Mouse (Mus musculus): Measurements from ENCODE around the gene Deaf1. TPM values are rescaled to one million over a fixed set of nuclear protein-coding genes. Genes with fewer than 3 reads are reported as not detected.
A peak's percentile ranks its signal among the peaks of the same experiment; 100 is the strongest.

Deaf1 gene
- polyA plus RNA-seq, 1 experiment from 2014 or later, result 34.3 TPM

GRCm38 (mm10) chr7:141361510-141361909 is 34.0 kb upstream of the Deaf1 start:
- H3K9ac ChIP-seq, result 0 out of 2 replicates have a peak overlapping the region, but pooled peaks have one; percentile 29
- H3K27ac ChIP-seq (ENCODE audit: poor library complexity, severe bottlenecking), result no peak overlapping the region

GRCm38 (mm10) chr7:141356971-141357370 is 29.5 kb upstream of the Deaf1 start:
- H3K36me3 ChIP-seq, result no peaks in the 10 kb centered on the region
- no peak overlapping the region for H3K27ac ChIP-seq (ENCODE audit: poor library complexity, severe bottlenecking)
- peaks cover 50% of the 10 kb centered on the region for H3K27me3 ChIP-seq (replicated peaks)
- no peak for ATAC-seq (ENCODE audit: insufficient number of reproducible peaks, low FRiP score)
- H3K9me3 ChIP-seq (replicated peaks), result no peaks in the 10 kb centered on the region
- H3K4me3 ChIP-seq, result no peak overlapping the region
- peaks cover 3% of the 10 kb centered on the region; the same call in 1 of the 2 replicates for H3K4me1 ChIP-seq (replicated peaks)
- no peak overlapping the region for H3K9ac ChIP-seq
- WGBS, result 69% methylated on average over 14 of the region's 14 CpGs
- H3K4me2 ChIP-seq, result no peak overlapping the region

More at GRCm38 (mm10) chr7:141361510-141361909, 34.0 kb upstream of the Deaf1 start:
- no peaks in the 10 kb centered on the region for H3K36me3 ChIP-seq
- no peak for ATAC-seq (ENCODE audit: insufficient number of reproducible peaks, low FRiP score)
- H3K4me3 ChIP-seq, result no peak overlapping the region
- 18% methylated on average over 24 of the region's 24 CpGs for WGBS
- H3K4me1 ChIP-seq (replicated peaks), result peaks cover 3% of the 10 kb centered on the region; the same call in 1 of the 2 replicates
- no peak overlapping the region for H3K4me2 ChIP-seq
- H3K27me3 ChIP-seq (replicated peaks), result peaks cover 65% of the 10 kb centered on the region
- no peaks in the 10 kb centered on the region for H3K9me3 ChIP-seq (replicated peaks)

DNA sequence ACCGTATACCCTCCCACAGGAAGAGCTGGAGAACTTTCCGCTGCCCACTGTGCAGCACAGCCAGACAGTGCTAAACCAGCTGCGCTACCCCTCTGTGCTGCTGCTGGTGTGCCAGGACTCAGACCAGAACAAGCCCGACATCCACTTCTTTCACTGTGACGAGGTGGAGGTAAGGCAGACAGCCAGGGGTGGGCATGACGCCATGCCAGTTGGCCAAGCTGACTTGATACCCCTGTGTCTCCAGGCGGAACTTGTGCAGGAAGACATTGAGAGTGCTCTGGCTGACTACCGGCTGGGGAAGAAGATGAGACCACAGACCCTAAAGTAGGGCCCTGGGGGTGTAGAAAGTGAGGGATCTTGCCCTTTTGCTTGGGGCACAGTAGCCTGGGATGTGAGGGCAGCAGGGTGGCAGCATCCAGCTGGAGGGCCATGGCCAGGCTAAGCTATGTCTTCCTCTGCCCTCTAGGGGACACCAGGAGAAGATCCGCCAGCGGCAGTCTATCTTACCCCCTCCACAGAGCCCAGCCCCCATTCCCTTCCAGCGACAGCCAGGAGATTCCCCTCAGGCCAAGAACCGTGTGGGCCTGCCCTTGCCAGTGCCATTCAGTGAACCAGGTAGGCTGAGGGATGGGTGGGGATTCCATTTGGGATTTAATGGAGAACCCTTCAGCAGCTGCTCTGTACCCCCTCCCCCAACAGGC is 28.3 kb upstream of the Deaf1 start:
- WGBS, result 53% methylated on average over 12 of the region's 12 CpGs
- Histone ChIP-seq H3K4me2 (no peak overlapping the region), H3K27me3 (replicated peaks) (peaks cover 38% of the 10 kb centered on the region), H3K4me3 (no peak overlapping the region), H3K9me3 (replicated peaks) (no peaks in the 10 kb centered on the region), H3K9ac (no peak overlapping the region), H3K27ac (ENCODE audit: poor library complexity, severe bottlenecking) (no peak overlapping the region), H3K36me3 (no peaks in the 10 kb centered on the region), H3K4me1 (replicated peaks) (no peaks in the 10 kb centered on the region)
- ATAC-seq (ENCODE audit: insufficient number of reproducible peaks, low FRiP score), result no peak

- no peaks in the 10 kb centered on the region for H3K4me1 ChIP-seq (replicated peaks)
- H3K4me2 ChIP-seq, result no peak overlapping the region
- no peaks in the 10 kb centered on the region for H3K36me3 ChIP-seq
- no peak for ATAC-seq (ENCODE audit: insufficient number of reproducible peaks, low FRiP score)
- H3K9ac ChIP-seq, result no peak overlapping the region
- no peak overlapping the region for H3K4me3 ChIP-seq
- no peak overlapping the region for H3K27ac ChIP-seq (ENCODE audit: poor library complexity, severe bottlenecking)
- no peaks in the 10 kb centered on the region for H3K9me3 ChIP-seq (replicated peaks)
- whole genome bisulfite sequencing, result 74% methylated on average over 8 of the region's 8 CpGs
- peaks cover 31% of the 10 kb centered on the region for H3K27me3 ChIP-seq (replicated peaks)
These were observed 27.6 kb upstream of the Deaf1 start for GRCm38 (mm10) chr7:141355051-141355450.

- no peaks in the 10 kb centered on the region for H3K9me3 ChIP-seq (replicated peaks)
- no peaks in the 10 kb centered on the region for H3K4me1 ChIP-seq (replicated peaks)
- no peaks in the 10 kb centered on the region for H3K36me3 ChIP-seq
- no peak overlapping the region for H3K9ac ChIP-seq
- no peak overlapping the region for H3K4me2 ChIP-seq
- H3K27me3 ChIP-seq (replicated peaks), result peaks cover 7% of the 10 kb centered on the region
- H3K4me3 ChIP-seq, result no peak overlapping the region
- WGBS, result 75% methylated on average over 6 of the region's 6 CpGs
- no peak for ATAC-seq (ENCODE audit: insufficient number of reproducible peaks, low FRiP score)
- no peak overlapping the region for H3K27ac ChIP-seq (ENCODE audit: poor library complexity, severe bottlenecking)
These were observed 23.6 kb upstream of the Deaf1 start for GRCm38 (mm10) chr7:141351061-141351460.

DNA sequence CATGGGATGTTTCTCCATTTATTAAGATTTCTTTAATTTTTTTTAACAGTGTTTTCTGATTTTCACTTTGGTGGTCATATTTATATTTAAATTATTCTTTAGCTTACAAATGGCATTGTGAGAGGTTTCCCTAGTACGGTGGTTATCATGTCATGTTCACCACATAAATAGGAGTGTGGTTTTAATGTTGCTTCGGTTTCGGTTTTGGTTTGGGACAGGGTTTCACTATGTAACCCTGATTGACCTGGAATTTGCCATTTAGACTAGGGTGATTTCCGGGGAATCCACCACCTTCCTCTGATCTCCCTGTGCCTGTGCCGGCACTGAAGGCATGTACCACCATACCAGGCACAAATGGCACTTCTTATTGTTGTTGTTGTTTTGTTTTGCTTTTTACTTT is 17.3 kb upstream of the Deaf1 start:
- H3K4me1 ChIP-seq (replicated peaks), result no peaks in the 10 kb centered on the region; the same call in 1 of the 2 replicates
- WGBS, result 83% methylated on average over 5 of the region's 5 CpGs
- H3K4me3 ChIP-seq, result no peak overlapping the region
- H3K27me3 ChIP-seq (replicated peaks), result peaks cover 21% of the 10 kb centered on the region
- no peak overlapping the region for H3K9ac ChIP-seq
- ATAC-seq (ENCODE audit: insufficient number of reproducible peaks, low FRiP score), result no peak
- H3K9me3 ChIP-seq (replicated peaks), result no peaks in the 10 kb centered on the region
- no peak overlapping the region for H3K27ac ChIP-seq (ENCODE audit: poor library complexity, severe bottlenecking)
- no peaks in the 10 kb centered on the region for H3K36me3 ChIP-seq
- no peak overlapping the region for H3K4me2 ChIP-seq

- H3K9me3 ChIP-seq (replicated peaks), result no peaks in the 10 kb centered on the region
- no peaks in the 10 kb centered on the region for H3K36me3 ChIP-seq
- H3K4me3 ChIP-seq, result no peak overlapping the region
- no peak overlapping the region for H3K9ac ChIP-seq
- peaks cover 26% of the 10 kb centered on the region for H3K27me3 ChIP-seq (replicated peaks)
- no peak overlapping the region for H3K4me2 ChIP-seq
- WGBS, result 65% methylated on average over 7 of the region's 7 CpGs
- H3K4me1 ChIP-seq (replicated peaks), result peaks cover 5% of the 10 kb centered on the region
- H3K27ac ChIP-seq (ENCODE audit: poor library complexity, severe bottlenecking), result no peak overlapping the region
- no peak for ATAC-seq (ENCODE audit: insufficient number of reproducible peaks, low FRiP score)
These were observed 16.2 kb upstream of the Deaf1 start for GRCm38 (mm10) chr7:141343696-141344095.

- no peak overlapping the region for H3K27ac ChIP-seq (ENCODE audit: poor library complexity, severe bottlenecking)
- 64% methylated on average over 2 of the region's 2 CpGs for WGBS
- peaks cover 8% of the 10 kb centered on the region for H3K4me1 ChIP-seq (replicated peaks)
- H3K36me3 ChIP-seq, result no peaks in the 10 kb centered on the region
- no peak overlapping the region for H3K4me3 ChIP-seq
- no peak overlapping the region for H3K9ac ChIP-seq
- H3K27me3 ChIP-seq (replicated peaks), result peaks cover 31% of the 10 kb centered on the region
- no peak overlapping the region for H3K4me2 ChIP-seq
- no peak for ATAC-seq (ENCODE audit: insufficient number of reproducible peaks, low FRiP score)
- no peaks in the 10 kb centered on the region for H3K9me3 ChIP-seq (replicated peaks)
These were observed 15.7 kb upstream of the Deaf1 start for GRCm38 (mm10) chr7:141343230-141343629.

DNA sequence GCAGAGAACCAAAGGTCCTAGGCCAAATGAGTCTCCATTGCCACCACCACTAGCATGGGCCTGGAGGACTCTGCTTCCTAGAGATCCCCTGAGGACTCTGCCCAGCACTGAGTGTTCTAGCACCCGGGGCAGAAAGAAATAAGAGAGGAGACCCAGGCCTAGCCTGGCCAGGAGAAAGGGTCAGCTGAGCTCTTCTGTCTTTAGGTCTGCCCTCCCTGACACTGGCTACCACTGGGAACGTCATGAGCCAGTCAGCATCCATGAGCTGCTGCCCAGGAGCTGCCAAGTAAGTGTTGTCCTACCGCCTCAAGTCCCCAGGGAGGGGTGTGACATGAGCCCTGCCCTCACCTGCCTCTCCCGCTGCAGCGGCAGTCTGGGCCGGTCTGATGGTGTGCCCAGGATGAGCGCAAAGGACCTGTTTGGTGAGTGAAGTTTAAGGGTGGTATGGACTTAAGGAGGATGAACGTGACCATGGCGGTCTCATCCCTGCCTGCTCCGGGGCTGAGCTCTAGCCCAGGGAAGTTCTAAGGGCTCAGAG is 14.3 kb upstream of the Deaf1 start:
- no peak for ATAC-seq (ENCODE audit: insufficient number of reproducible peaks, low FRiP score)
- Histone ChIP-seq H3K4me1 (replicated peaks) (peaks cover 8% of the 10 kb centered on the region), H3K9ac (no peak overlapping the region), H3K9me3 (replicated peaks) (no peaks in the 10 kb centered on the region), H3K4me2 (no peak overlapping the region), H3K36me3 (no peaks in the 10 kb centered on the region), H3K27me3 (replicated peaks) (peaks cover 36% of the 10 kb centered on the region), H3K4me3 (no peak overlapping the region), H3K27ac (ENCODE audit: poor library complexity, severe bottlenecking) (no peak overlapping the region)
- WGBS, result 72% methylated on average over 10 of the region's 10 CpGs

DNA sequence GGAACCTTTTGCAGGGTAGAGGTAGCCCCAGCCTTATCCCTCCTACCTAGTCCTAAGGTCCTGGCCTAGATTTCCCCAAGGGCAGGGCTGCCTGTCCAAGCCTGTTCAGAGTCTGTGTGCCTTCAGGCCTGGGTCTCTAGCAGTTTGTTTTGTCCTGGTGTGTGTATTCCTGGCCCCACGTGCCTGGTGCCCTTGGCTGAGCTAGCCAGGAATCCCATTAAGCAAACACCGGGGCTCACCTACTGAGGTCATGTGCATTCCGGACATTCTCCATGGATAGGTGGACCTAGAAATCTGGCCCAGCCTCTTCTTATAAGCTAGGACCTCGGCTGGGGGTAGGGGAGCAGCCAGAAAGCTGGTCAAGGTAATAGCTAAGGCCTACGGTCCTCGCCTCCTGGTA is 13.0 kb upstream of the Deaf1 start:
- no peak overlapping the region for H3K9ac ChIP-seq
- no peak overlapping the region for H3K4me2 ChIP-seq
- 70% methylated on average over 6 of the region's 6 CpGs for WGBS
- H3K4me1 ChIP-seq (replicated peaks), result peaks cover 8% of the 10 kb centered on the region
- H3K4me3 ChIP-seq, result no peak overlapping the region
- H3K9me3 ChIP-seq (replicated peaks), result no peaks in the 10 kb centered on the region
- no peak for ATAC-seq (ENCODE audit: insufficient number of reproducible peaks, low FRiP score)
- no peak overlapping the region for H3K27ac ChIP-seq (ENCODE audit: poor library complexity, severe bottlenecking)
- H3K27me3 ChIP-seq (replicated peaks), result peaks cover 36% of the 10 kb centered on the region
- H3K36me3 ChIP-seq, result peaks cover 9% of the 10 kb centered on the region; the same call in 1 of the 2 replicates

DNA sequence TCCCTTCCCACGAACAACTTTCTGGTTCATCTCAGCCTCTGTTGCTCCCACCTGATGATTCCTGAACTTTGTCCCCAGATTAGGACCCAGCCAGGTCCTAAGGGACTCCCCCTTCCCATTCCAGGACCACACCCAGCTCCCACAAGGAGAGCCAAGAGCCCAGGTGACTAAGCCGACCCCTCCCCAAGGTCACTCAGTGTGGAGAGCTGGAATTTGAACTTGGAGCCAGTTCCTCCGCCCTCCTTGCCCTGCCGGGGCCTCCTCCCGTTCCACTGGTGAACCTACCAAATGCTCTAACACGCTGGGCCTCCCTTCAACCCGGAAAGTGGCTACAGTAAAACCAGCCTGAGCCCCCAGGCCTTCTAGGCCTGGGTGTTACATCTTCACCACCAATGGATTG is 12.5 kb upstream of the Deaf1 start:
- peaks cover 36% of the 10 kb centered on the region for H3K27me3 ChIP-seq (replicated peaks)
- 80% methylated on average over 7 of the region's 7 CpGs for WGBS

More for the DNA sequence above, 12.5 kb upstream of the Deaf1 start:
- Histone ChIP-seq H3K9me3 (replicated peaks) (no peaks in the 10 kb centered on the region), H3K4me3 (no peak overlapping the region), H3K9ac (no peak overlapping the region), H3K4me2 (no peak overlapping the region), H3K27ac (ENCODE audit: poor library complexity, severe bottlenecking) (no peak overlapping the region), H3K4me1 (replicated peaks) (peaks cover 8% of the 10 kb centered on the region), H3K36me3 (peaks cover 10% of the 10 kb centered on the region)
- no peak for ATAC-seq (ENCODE audit: insufficient number of reproducible peaks, low FRiP score)
